Comparison of ENCODE assay signal across 8 mouse cellular contexts in the genomic region with DNA sequence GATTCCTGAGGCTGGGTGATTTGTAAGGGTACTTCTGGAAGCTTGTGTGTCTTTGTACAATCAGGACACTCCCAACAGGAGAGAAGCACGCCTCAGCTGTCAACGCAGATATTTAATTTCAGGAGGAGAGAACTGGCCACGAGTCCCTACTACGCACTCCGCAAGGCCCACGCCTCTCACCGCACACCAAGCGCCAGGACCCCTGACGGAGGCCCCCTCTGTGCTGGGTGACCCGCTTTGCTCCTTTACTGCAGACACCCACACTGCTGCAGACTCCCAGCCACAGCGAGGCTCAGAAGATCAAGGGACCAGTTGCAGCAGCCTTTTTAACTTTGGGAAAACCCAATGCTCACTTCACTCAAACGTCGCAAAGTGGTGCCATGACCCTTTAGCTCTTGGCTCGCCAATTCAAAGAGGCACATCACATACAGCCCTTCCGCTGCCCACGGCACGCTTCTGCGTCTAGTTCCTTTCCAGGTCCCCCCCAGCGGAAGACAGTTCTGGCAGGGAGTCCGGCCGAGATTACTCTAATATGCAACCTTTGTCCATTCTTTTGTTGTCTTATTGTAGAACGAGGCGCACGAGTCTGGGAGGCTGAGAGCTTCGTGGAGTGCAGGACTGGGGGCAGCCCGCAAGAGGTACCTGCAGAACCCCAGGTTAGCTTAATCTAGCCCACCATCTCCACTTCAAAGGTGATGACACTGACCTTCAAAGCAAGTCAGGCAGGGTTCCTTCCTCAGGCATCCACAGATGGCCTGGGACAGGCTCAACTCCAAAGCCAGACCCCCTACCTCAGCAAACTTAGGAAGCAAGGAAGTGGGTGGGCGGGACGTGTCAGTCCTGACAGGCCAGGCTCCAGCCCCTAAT. TPM values are rescaled to one million over a fixed set of nuclear protein-coding genes. Genes with fewer than 3 reads are reported as not detected.
DNase-seq lines count a peak whose midpoint lies in the region; ATAC-seq and TF ChIP-seq lines count a peak whose summit lies in the region.

No protein-coding gene starts in this region.

- no peaks in the 10 kb centered on the region for H3K9me3 ChIP-seq in embryonic facial prominence, embryonic 15.5 days (replicated peaks)
- no peaks in the 10 kb centered on the region for H3K9me3 ChIP-seq in kidney, postnatal 0 days (replicated peaks; ENCODE audit: low read length)

- no peaks in the 10 kb centered on the region for H3K36me3 ChIP-seq in kidney, adult 2 months (ENCODE audit: control insufficient read depth, insufficient read depth, low read length)
- no peaks in the 10 kb centered on the region for H3K36me3 ChIP-seq in embryonic facial prominence, embryonic 15.5 days
- H3K36me3 ChIP-seq in kidney, postnatal 0 days (ENCODE audit: insufficient read depth, low read length), result no peaks in the 10 kb centered on the region
- H3K36me3 ChIP-seq in myocyte (ENCODE audit: control insufficient read depth, insufficient read depth), result no peaks in the 10 kb centered on the region

- ATAC-seq in embryonic facial prominence, embryonic 15.5 days (ENCODE audit: insufficient number of reproducible peaks, low FRiP score, low TSS enrichment, low read depth), result 0 out of 2 replicates have a peak, but pooled peaks have one; percentile 22
- ATAC-seq in kidney, postnatal 0 days (replicated peaks; ENCODE audit: low FRiP score, low read depth), result peak; percentile 45; the same call in 1 of the 2 replicates

- no peak for TF ChIP-seq POLR2A in kidney, adult 2 months (IDR thresholded peaks at IDR 0.05; ENCODE audit: low read depth, low read length)
- no peak for TF ChIP-seq POLR2A in myocyte (IDR thresholded peaks at IDR 0.05; ENCODE audit: insufficient read length, low read depth)

- TF ChIP-seq CTCF in kidney, adult 2 months (conservative IDR thresholded peaks at IDR 0.05; ENCODE audit: insufficient read depth, insufficient read length, low read depth, low read length), result no peak
- no peak for TF ChIP-seq CTCF in kidney, postnatal 0 days (IDR thresholded peaks at IDR 0.05; ENCODE audit: low read depth)

- no peaks in the 10 kb centered on the region for H3K27me3 ChIP-seq in kidney, adult 2 months (replicated peaks; ENCODE audit: control insufficient read depth, insufficient read depth, low read length)
- no peaks in the 10 kb centered on the region for H3K27me3 ChIP-seq in embryonic facial prominence, embryonic 15.5 days
- H3K27me3 ChIP-seq in kidney, postnatal 0 days (ENCODE audit: insufficient read depth, low read length), result no peaks in the 10 kb centered on the region
- H3K27me3 ChIP-seq in myocyte (ENCODE audit: control insufficient read depth, insufficient read depth, insufficient read length), result no peaks in the 10 kb centered on the region

- peak overlapping the region; percentile 91 for H3K4me2 ChIP-seq in embryonic facial prominence, embryonic 15.5 days (replicated peaks)
- H3K4me2 ChIP-seq in kidney, postnatal 0 days (ENCODE audit: low read length), result peak overlapping the region; percentile 88
- H3K4me2 ChIP-seq in myocyte (ENCODE audit: low read depth), result peak overlapping the region; percentile 81

- H3K27ac ChIP-seq in kidney, adult 2 months (ENCODE audit: insufficient read depth, low read depth, low read length), result no peak overlapping the region
- H3K27ac ChIP-seq in embryonic facial prominence, embryonic 15.5 days (replicated peaks), result no peak overlapping the region
- no peak overlapping the region for H3K27ac ChIP-seq in kidney, postnatal 0 days

- WGBS in kidney, adult 2 months, result 51% methylated on average over 28 of the region's 28 CpGs
- 47% methylated on average over 28 of the region's 28 CpGs for WGBS in embryonic facial prominence, embryonic 15.5 days
- WGBS in kidney, postnatal 0 days, result 20% methylated on average over 28 of the region's 28 CpGs

- no peak overlapping the region for H3K4me3 ChIP-seq in kidney, adult 2 months (ENCODE audit: insufficient read depth, low read depth, low read length)
- H3K4me3 ChIP-seq in embryonic facial prominence, embryonic 15.5 days (replicated peaks), result peak overlapping the region; percentile 76
- H3K4me3 ChIP-seq in kidney, postnatal 0 days (replicated peaks; ENCODE audit: low read depth, low read length), result peak overlapping the region; percentile 73
- peak overlapping the region; percentile 42 for H3K4me3 ChIP-seq in myocyte

- peaks cover 5% of the 10 kb centered on the region; the same call in 1 of the 2 replicates for H3K4me1 ChIP-seq in kidney, adult 2 months (ENCODE audit: control insufficient read depth, insufficient read depth, low read length)
- H3K4me1 ChIP-seq in embryonic facial prominence, embryonic 15.5 days, result peaks cover 29% of the 10 kb centered on the region
- 0 out of 2 replicates have a peak, but pooled peaks cover 11% of the 10 kb centered on the region for H3K4me1 ChIP-seq in kidney, postnatal 0 days (replicated peaks; ENCODE audit: insufficient read depth, low read length)

- H3K79me2 ChIP-seq in myocyte (ENCODE audit: control insufficient read depth, insufficient read depth), result peaks cover 45% of the 10 kb centered on the region

- no peak overlapping the region for H3K9ac ChIP-seq in embryonic facial prominence, embryonic 15.5 days
- H3K9ac ChIP-seq in kidney, postnatal 0 days (ENCODE audit: low read depth, low read length), result peak overlapping the region; percentile 75; the same call in 1 of the 2 replicates

- DNase-seq in kidney, adult 2 months, result peak; percentile 30
- DNase-seq in kidney, adult 11 months, result no peak
- DNase-seq in R1 (ENCODE audit: low read depth, low spot score), result peak; percentile 70
- DNase-seq in kidney, postnatal 0 days (ENCODE audit: low spot score), result no peak
- no peak for DNase-seq in right cerebral cortex, postnatal 14 days
- no peak for DNase-seq in thymus, adult 18-20 months

- H3ac ChIP-seq in myocyte (ENCODE audit: control insufficient read depth, insufficient read length), result peak overlapping the region; percentile 58

TF ChIP-seq in myocyte, 11 proteins besides CTCF, POLR2A, EP300 and RAD21:
- TF ChIP-seq POLR2AphosphoS2 (IDR thresholded peaks at IDR 0.05; ENCODE audit: insufficient read length, low read depth), result no peak
- TF ChIP-seq REST (IDR thresholded peaks at IDR 0.05; ENCODE audit: insufficient read depth, insufficient read length), result no peak
- TF ChIP-seq MYOD1 (IDR thresholded peaks at IDR 0.05; ENCODE audit: control insufficient read depth in 1 of 3, insufficient read length in 2 of 3, low read depth in 2 of 3), result no peak
- no peak for TF ChIP-seq CEBPB (IDR thresholded peaks at IDR 0.05; ENCODE audit: insufficient read depth, poor library complexity, severe bottlenecking)
- no peak for TF ChIP-seq USF1 (IDR thresholded peaks at IDR 0.05; ENCODE audit: low read depth)
- TF ChIP-seq TCF12 (IDR thresholded peaks at IDR 0.05; ENCODE audit: insufficient read depth, poor library complexity, severe bottlenecking), result no peak
- TF ChIP-seq TCF3 (IDR thresholded peaks at IDR 0.05; ENCODE audit: insufficient read length, low read depth), result no peak
- TF ChIP-seq MYOG (IDR thresholded peaks at IDR 0.05; ENCODE audit: control insufficient read depth in 1 of 3, insufficient read depth in 1 of 3, insufficient read length in 2 of 3, low read depth in 2 of 3), result no peak
- no peak for TF ChIP-seq E2F4 (IDR thresholded peaks at IDR 0.05; ENCODE audit: insufficient read depth)
- TF ChIP-seq MAX (IDR thresholded peaks at IDR 0.05; ENCODE audit: low read depth), result no peak
- no peak for TF ChIP-seq SRF (IDR thresholded peaks at IDR 0.05; ENCODE audit: control insufficient read depth, insufficient read length, low read depth)
TF ChIP-seq in myocyte: peak in this region for 0.

RNA-seq across cellular contexts. Expression of a gene that starts 1.2 kb away (rescaled TPM):
- polyA plus RNA-seq in kidney, adult 2 months (2012; rRNA removed), result 42.8 and 46.3 TPM in 2 replicates
- polyA plus RNA-seq in embryonic facial prominence, embryonic 15.5 days (2015; fragmentation: Nextera tagmentation; extraction: Ambion mirVana), result 86.3 and 91.2 TPM in 2 replicates
- polyA plus RNA-seq in kidney, postnatal 0 days (2015; fragmentation: Nextera tagmentation; extraction: Ambion mirVana), result 70.4 and 72.1 TPM in 2 replicates
- polyA plus RNA-seq in myocyte (2012; fragmentation: generic; extraction: Trizol), result 57.7 TPM

Comparison
In these comparisons a context has a peak if more than half of its experiments do, and no peak if none do; other contexts are left out.
1. DNase-seq: peak in kidney, adult 2 months (single experiment) and R1 (single experiment); none in kidney, adult 11 months (single experiment), kidney, postnatal 0 days (single experiment), right cerebral cortex, postnatal 14 days (single experiment) and thymus, adult 18-20 months (0 of 2).
2. Peak in every context shown above with its lines, with median percentiles within 50 percentile points of each other: H3K4me2 ChIP-seq.